Comparison of ENCODE assay signal across 9 mouse cellular contexts in genomic region chr4:149977801-149978544, GRCm38 (mm10). TPM values are rescaled to one million over a fixed set of nuclear protein-coding genes. Genes with fewer than 3 reads are reported as not detected.
DNase-seq lines count a peak whose midpoint lies in the region; ATAC-seq lines count a peak whose summit lies in the region.
"Had no signal": no experiment of that assay in that cellular context is flagged by ENCODE, and none has a peak within 500 bp of the region (broad histone marks: within the 10 kb centered on the region; RNA-seq: fewer than 3 reads in every experiment).

No protein-coding gene starts in this region.

- DNase-seq in hindbrain, embryonic 10.5 days (ENCODE audit: low spot score): no peak
- DNase-seq in hindbrain, embryonic 11.5 days (ENCODE audit: low spot score): no peak
- DNase-seq in 3T3-L1 (ENCODE audit: low read depth, low spot score): peak; percentile 68
- DNase-seq in kidney, postnatal 10 days: peak; percentile 53
- no peak for DNase-seq in layer of hippocampus, adult 11-12 months (ENCODE audit: low spot score)
- DNase-seq in urinary bladder, postnatal 36 days (ENCODE audit: low spot score in 2 of 2): no peak
- DNase-seq in layer of hippocampus, postnatal 36 days: no peak

- H3K9ac ChIP-seq in hindbrain, embryonic 11.5 days (ENCODE audit: low read depth, low read length): no peak overlapping the region
- H3K9ac ChIP-seq: liver, embryonic 14.5 days had no signal

- peak overlapping the region; percentile 29; the same call in 1 of the 2 replicates for H3K27ac ChIP-seq in hindbrain, embryonic 10.5 days
- no peak overlapping the region for H3K27ac ChIP-seq in hindbrain, embryonic 11.5 days (ENCODE audit: low read depth, low read length)
- H3K27ac ChIP-seq in brown adipose tissue, adult 24 weeks (replicated peaks; ENCODE audit: low read depth, low read length): peak overlapping the region; percentile 41
- H3K27ac ChIP-seq: liver, embryonic 14.5 days had no signal

- no peak overlapping the region for H3K4me3 ChIP-seq in hindbrain, embryonic 10.5 days
- H3K4me3 ChIP-seq in hindbrain, embryonic 11.5 days (ENCODE audit: low read depth, low read length): no peak overlapping the region
- H3K4me3 ChIP-seq in brown adipose tissue, adult 24 weeks (ENCODE audit: insufficient read depth, low read depth, low read length): no peak overlapping the region

- peaks cover 23% of the 10 kb centered on the region for H3K27me3 ChIP-seq in hindbrain, embryonic 10.5 days (ENCODE audit: insufficient read depth, poor library complexity, severe bottlenecking)
- no peaks in the 10 kb centered on the region for H3K27me3 ChIP-seq in hindbrain, embryonic 11.5 days (ENCODE audit: control insufficient read depth, insufficient read depth, low read length)

- ATAC-seq in hindbrain, embryonic 11.5 days (ENCODE audit: low FRiP score): no peak

- no peaks in the 10 kb centered on the region for H3K9me3 ChIP-seq in hindbrain, embryonic 10.5 days
- no peaks in the 10 kb centered on the region for H3K9me3 ChIP-seq in hindbrain, embryonic 11.5 days (ENCODE audit: control insufficient read depth, low read length)

- 73% methylated on average over 17 of the region's 17 CpGs for WGBS in hindbrain, embryonic 10.5 days
- 71% methylated on average over 17 of the region's 17 CpGs for WGBS in hindbrain, embryonic 11.5 days

- no peaks in the 10 kb centered on the region for H3K36me3 ChIP-seq in hindbrain, embryonic 10.5 days
- no peaks in the 10 kb centered on the region for H3K36me3 ChIP-seq in hindbrain, embryonic 11.5 days (ENCODE audit: control insufficient read depth, insufficient read depth, low read length)

- H3K4me2 ChIP-seq in hindbrain, embryonic 11.5 days (replicated peaks; ENCODE audit: low read depth, low read length): no peak overlapping the region

- H3K4me1 ChIP-seq in hindbrain, embryonic 10.5 days (replicated peaks): peaks cover 45% of the 10 kb centered on the region
- H3K4me1 ChIP-seq in hindbrain, embryonic 11.5 days (replicated peaks; ENCODE audit: control insufficient read depth, insufficient read depth, low read length): peaks cover 6% of the 10 kb centered on the region; the same call in 1 of the 2 replicates
- H3K4me1 ChIP-seq in brown adipose tissue, adult 24 weeks (ENCODE audit: control insufficient read depth, insufficient read depth, insufficient read length, low read length): peaks cover 19% of the 10 kb centered on the region

RNA-seq across cellular contexts. Expression of gene Spsb1, which starts 23.1 kb away (rescaled TPM):
- 10.7 and 12.0 TPM in 2 replicates for polyA plus RNA-seq in hindbrain, embryonic 10.5 days (2016; fragmentation: Nextera tagmentation; extraction: Ambion mirVana)
- 11.7 and 12.0 TPM in 2 replicates for polyA plus RNA-seq in hindbrain, embryonic 11.5 days (2014; fragmentation: Nextera tagmentation; extraction: Ambion mirVana)
- 24.3 and 32.5 TPM in 2 replicates for polyA plus RNA-seq in brown adipose tissue, adult 24 weeks (2012; ENCODE audit: insufficient read depth, insufficient read length, missing spikeins)
- total RNA-seq in layer of hippocampus, postnatal 36 days (2021): 10 to 100 TPM; 24.1 to 34.9 TPM

RNA-seq across cellular contexts. Expression of gene H6pd, which starts 30.9 kb away (rescaled TPM):
- 4.8 and 5.6 TPM in 2 replicates for polyA plus RNA-seq in hindbrain, embryonic 10.5 days (2016; fragmentation: Nextera tagmentation; extraction: Ambion mirVana)
- polyA plus RNA-seq in hindbrain, embryonic 11.5 days (2014; fragmentation: Nextera tagmentation; extraction: Ambion mirVana): 2.1 and 2.8 TPM in 2 replicates
- polyA plus RNA-seq in brown adipose tissue, adult 24 weeks (2012; ENCODE audit: insufficient read depth, insufficient read length, missing spikeins): 66.4 and 85.8 TPM in 2 replicates
- total RNA-seq in layer of hippocampus, postnatal 36 days (2021): 1 to 10 TPM; 7.2 to 10.0 TPM

Comparison
In these comparisons a context has a peak if more than half of its experiments do, and no peak if none do; other contexts are left out.
1. DNase-seq: peak in 3T3-L1 (single experiment) and kidney, postnatal 10 days (single experiment); none in hindbrain, embryonic 10.5 days (single experiment), hindbrain, embryonic 11.5 days (single experiment), layer of hippocampus, adult 11-12 months (single experiment), urinary bladder, postnatal 36 days (0 of 2) and layer of hippocampus, postnatal 36 days (0 of 2).
2. RNA of gene H6pd, which starts 30.9 kb away (polyA plus RNA-seq): 66.4 to 85.8 TPM in brown adipose tissue, adult 24 weeks; 4.8 to 5.6 TPM in hindbrain, embryonic 10.5 days and 2.1 to 2.8 TPM in hindbrain, embryonic 11.5 days; every median in the first group is over 10 times any median in the second.